Mouse (Mus musculus): ENCODE measurements at regions not wholly inside any gene's neighbourhood (a gene's known extent, or its start where the extent isn't known, plus 50 kb on each side); places are given as distances from the start of the nearest gene placed in this dataset.

DNA sequence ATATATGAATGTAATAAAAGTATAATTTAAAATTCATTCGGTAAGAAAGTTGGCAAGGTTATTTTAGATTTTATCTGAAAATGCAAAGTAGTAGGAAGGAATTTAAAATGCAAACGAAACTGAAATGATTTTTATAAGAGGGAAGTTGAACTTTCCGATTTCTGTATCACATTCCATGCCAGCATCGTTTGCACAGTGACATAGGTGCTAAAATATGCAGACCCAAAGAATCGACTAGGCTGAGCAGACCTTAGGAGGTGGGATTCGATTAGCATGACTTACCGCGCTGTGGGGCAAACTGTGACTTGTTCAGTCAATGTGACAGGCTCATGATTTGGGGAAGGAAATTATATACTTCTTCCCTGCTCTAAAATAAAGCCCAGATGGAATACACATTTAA lies 596.2 kb downstream of the Gm19410 start:
- DNase-seq (ENCODE audit: extremely low spot score in 1 of 2, low spot score in 1 of 2), result peak in 1 of 2 experiments; percentile 15

DNA sequence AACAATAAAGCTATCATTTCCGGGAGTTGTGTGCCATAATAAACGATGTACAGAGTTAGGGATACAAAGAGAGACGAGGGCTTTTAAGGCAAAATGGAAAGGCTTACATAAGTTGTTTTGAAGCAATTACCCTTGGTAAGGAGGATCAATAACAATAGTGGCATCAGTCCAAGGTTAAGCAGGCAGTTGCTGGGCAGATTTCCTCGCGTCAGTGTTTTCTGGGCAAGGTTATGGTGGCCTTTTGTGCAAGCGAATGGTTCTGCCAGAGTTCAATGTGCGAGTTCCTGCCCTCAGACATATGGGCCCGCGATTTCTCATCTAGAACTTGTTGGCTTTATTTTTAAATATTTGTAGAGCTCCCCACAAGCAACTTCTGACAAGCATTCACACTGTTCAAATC lies 597.7 kb downstream of the Gm19410 start:
- no peak for DNase-seq (ENCODE audit: extremely low spot score in 1 of 2, low spot score in 1 of 2)

DNA sequence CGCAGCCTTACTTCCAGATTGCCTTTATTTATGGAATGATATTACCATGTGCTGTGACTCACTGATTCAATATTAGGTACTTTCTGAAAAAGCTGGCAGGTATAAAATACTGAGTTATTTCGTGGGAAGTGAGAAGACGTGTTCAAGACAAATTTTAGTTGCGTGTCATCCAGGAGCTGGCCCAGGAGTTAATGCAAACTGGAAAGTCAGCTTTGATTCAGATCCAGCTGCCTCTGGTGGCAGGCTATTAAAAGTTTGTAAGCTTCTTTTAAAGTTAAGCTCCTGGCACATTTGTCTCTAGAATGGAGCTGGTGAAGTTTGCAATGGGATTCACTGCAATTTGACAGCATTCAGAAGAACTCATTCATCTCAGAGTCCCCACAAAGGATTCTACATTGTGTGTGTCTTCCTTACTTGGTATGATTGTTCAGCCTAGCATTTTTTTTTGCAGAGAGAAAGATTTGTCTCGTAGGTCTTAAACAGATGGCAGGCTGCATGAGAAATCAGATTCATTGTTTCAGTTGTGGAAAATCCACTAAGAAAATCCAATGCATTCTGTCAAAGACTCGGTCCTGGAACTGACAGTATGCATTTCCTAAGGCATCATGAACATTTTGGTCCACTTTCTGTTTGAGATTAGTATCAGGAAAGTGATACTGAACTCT lies 599.1 kb downstream of the Gm19410 start:
- peak in 1 of 2 experiments; percentile 42 for DNase-seq (ENCODE audit: extremely low spot score in 1 of 2, low spot score in 1 of 2)

DNA sequence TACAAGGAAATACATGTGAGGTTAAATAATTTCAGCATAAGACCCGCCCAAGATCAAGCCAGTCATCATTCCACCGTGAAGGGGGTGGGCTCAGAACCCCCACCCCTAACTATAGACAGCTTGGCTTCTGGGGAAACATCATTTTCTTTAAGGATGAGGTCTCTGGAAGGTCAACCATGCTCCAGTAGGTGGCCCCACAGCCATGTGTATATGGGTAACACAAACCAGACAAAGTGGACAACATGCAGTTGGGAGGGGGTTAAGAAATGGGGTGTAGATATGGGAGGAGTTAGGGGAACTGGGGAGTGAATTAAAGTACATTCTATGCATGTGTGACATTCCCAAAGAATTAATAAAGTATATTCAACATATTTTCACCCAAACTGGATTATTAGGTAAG lies 600.4 kb downstream of the Gm19410 start:
- DNase-seq (ENCODE audit: extremely low spot score in 1 of 2, low spot score in 1 of 2), result no peak

DNA sequence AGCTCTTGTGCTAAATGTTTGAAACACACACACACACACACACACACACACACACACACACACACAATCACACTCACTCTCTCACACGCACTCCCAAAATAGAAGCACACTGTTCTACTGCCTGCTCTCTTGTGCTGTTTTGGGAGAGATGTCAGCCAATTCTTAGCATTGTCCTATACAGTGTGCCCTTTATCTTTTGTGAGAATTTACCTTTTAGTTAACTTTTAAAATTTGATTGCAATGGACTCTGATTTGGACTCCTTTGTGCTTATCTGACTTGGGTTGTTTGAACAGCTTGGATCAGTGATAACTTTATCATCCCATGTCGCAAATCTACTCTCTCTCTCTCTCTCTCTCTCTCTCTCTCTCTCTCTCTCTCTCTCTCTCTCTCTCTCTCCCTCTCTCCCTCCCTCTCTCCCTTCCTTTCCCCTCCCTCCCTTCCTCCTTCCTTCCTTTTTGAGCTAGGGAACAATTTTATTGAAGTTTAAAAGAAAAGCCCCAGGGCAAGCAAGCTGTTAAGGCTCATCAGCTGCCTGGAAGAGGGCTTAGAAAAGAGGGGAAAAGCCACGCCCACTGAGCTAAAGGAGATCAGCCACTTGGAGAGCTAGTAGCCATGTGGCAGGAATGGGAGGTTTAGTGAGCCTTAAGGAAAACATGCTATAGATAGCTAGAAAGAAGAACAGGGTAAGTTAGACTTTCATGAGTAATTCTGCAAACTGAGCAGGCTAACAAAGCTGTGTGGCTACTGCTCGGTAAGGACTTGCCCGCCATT lies 611.2 kb downstream of the Gm19410 start:
- no peak for DNase-seq (ENCODE audit: extremely low spot score in 1 of 2, low spot score in 1 of 2)

DNA sequence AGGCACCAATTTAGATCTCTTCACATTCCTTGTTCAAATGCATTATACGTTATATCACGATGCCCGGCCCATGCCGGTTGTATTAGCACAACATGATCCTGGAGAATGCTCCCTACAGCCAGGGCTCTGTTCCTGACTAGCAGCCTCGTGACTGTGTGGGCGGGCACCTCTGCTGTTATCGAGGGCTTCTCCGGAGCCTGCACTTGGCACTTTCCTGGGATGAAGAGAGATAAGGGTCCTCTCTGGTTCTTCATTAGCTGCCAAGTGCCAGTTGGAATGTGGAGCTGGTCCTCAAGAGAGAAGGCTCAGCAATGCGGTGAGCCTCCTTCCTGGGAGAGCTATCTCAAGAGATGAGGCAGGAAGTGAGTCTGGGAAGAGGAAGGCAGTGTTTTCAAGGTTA lies 598.9 kb upstream of the AI429214 start:
- no peak for DNase-seq (ENCODE audit: extremely low spot score in 1 of 2, low spot score in 1 of 2)

DNA sequence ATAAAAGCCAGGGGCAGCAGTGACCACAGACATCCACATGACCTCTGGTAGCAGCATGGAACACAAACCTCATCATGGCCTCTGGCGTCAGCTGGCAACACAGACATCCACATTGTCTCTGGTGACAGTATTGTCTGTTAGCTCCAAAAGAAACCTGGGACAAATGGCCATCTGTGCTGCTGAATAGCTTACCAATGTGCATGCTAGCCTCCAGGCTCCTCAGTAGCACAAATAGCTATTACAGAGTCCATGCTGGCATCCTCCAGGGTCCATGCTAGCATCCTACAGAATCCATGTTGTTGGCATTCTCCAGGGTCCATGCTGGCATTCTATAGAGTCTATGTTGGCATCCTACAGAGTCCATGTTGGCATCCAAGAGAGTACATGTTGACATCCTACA lies 596.9 kb upstream of the AI429214 start:
- DNase-seq (ENCODE audit: extremely low spot score in 1 of 2, low spot score in 1 of 2), result no peak

DNA sequence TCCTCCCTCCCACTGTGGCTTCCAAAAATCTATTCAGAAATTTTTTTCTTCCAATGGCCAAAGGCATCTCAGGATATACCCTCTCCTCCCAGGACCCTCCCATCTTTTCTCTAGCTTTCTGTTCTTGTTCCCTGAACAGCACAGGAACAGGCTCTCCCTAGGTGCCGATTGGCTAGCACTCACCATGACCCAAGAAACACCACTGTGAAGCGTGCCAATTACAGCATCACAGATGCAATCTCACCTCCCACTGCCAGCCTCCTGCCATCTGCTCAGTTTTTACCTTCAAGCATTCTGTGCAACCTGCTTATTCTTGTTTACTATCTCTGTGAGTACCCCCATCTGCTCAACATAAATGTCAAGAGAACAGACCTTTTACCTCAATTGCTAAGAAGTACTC lies 586.7 kb upstream of the AI429214 start:
- peak in 1 of 2 experiments; percentile 57 for DNase-seq (ENCODE audit: extremely low spot score in 1 of 2, low spot score in 1 of 2)
